Mouse (Mus musculus) liver, adult 2 months (tissue): Measurements from ENCODE around the gene Celf2.

Experiments
- CTCF ChIP-seq: fragments of 200-500 bp; IDR thresholded peaks from 2 replicates; pipeline ENCODE4 v1.5.1; 2011; ENCODE audit warnings: low read depth, low read length, control low read depth
- POLR2A ChIP-seq: fragments of 200-500 bp; IDR thresholded peaks from 2 replicates; pipeline ENCODE4 v1.6.1; 2011; ENCODE audit warnings: low read length, control low read depth; ENCODE audit not compliant: insufficient read depth; ENCODE audit errors: extremely low read depth

GRCm38 (mm10) chr2:7256023-7256422, 253.3 kb downstream of the Celf2 start:
- TF ChIP-seq CTCF (no peak), POLR2A (no peak)
